Mouse (Mus musculus): Measurements from ENCODE around the gene Scn10a.

DNA sequence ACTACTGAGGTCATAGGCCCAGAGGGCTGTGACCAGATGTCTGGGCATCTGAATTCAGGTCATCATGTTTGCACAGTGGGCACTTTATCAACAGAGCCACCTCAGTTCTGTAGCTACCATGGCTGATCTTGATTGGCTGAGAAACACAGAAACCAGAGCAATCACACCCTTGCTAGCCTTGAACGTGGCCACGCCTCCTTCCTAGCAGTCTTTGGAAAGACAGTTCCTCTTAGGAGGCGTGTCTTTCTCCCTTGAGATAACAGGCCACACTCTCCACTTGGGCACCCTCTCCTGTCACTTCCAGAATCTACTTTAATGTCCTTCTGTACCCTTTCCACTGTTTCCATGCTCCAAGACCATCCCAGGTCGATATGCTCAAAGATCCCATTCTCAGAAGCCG, 65.4 kb downstream of the Scn10a start:
- TF ChIP-seq POLR2A (IDR thresholded peaks at IDR 0.05; ENCODE audit: borderline replicate concordance, extremely low read depth, insufficient read depth, insufficient read length, poor library complexity, severe bottlenecking) = no peak
- TF ChIP-seq CTCF (IDR thresholded peaks at IDR 0.05; ENCODE audit: borderline replicate concordance, extremely low read depth, insufficient read depth, insufficient read length) = no peak

All from brain, embryonic 14.5 days (tissue).